Mouse (Mus musculus) effector memory CD4-positive, alpha-beta T cell, adult 7 months (primary cell): ENCODE measurements around the gene Fam163b. TPM values are rescaled to one million over a fixed set of nuclear protein-coding genes. Genes with fewer than 3 reads are reported as not detected.

ENCODE experiments used
- polyA plus RNA-seq: library from polyadenylated mRNA; unstranded; fragments of 100-300 nt; shearing (Covaris generic); gene quantifications from one replicate; pipeline ENCODE4 v1.2.1, GENCODE M21; 2017

Gene Fam163b
- not detected for polyA plus RNA-seq

GRCm38 (mm10) chr2:27141950-27142693, at the start of gene Fam163b:
Gene Fam163b, minus strand, starts transcription at chr2:27142491.

GRCm38 (mm10) chr2:27164796-27165590, 22.7 kb upstream of the Fam163b start, which contains the start of gene Dbh:
Gene Dbh, plus strand, starts transcription at chr2:27165233.

GRCm38 (mm10) chr2:27079152-27079584, 63.1 kb downstream of the Fam163b start, which contains the start of gene Adamtsl2:
Gene Adamtsl2, plus strand, starts transcription at chr2:27079379.

GRCm38 (mm10) chr2:27071978-27072377, 70.3 kb downstream of the Fam163b start, which contains the start of gene Mymk:
Gene Mymk, minus strand, starts transcription at chr2:27072179.

Other genes with a start within 250 kb of the Fam163b start
- 29.1 TPM for gene Surf6, start 239.6 kb downstream of the Fam163b start, polyA plus RNA-seq
- gene Med22, start 231.8 kb downstream of the Fam163b start, polyA plus RNA-seq = 22.3 TPM
- gene Rpl7a, start 231.7 kb downstream of the Fam163b start, polyA plus RNA-seq = 311 TPM
- gene Surf2, start 226.1 kb downstream of the Fam163b start, polyA plus RNA-seq = 69.1 TPM
- 89.0 TPM for gene Surf1, start 226.0 kb downstream of the Fam163b start, polyA plus RNA-seq
- 145 TPM for gene Surf4, start 208.6 kb downstream of the Fam163b start, polyA plus RNA-seq
- not detected for gene Stkld1, start 208.4 kb downstream of the Fam163b start, polyA plus RNA-seq
- gene Rexo4, start 178.1 kb downstream of the Fam163b start, polyA plus RNA-seq = 42.0 TPM
- 0.29 TPM for gene Adamts13, start 169.1 kb downstream of the Fam163b start, polyA plus RNA-seq
- gene Cacfd1, start 132.6 kb downstream of the Fam163b start, polyA plus RNA-seq = 22.3 TPM
- gene Slc2a6, start 114.5 kb downstream of the Fam163b start, polyA plus RNA-seq = 1.2 TPM
- not detected for gene Mymk, start 70.3 kb downstream of the Fam163b start, polyA plus RNA-seq
- gene Adamtsl2, start 63.1 kb downstream of the Fam163b start, polyA plus RNA-seq = not detected
- gene Dbh, start 22.7 kb upstream of the Fam163b start, polyA plus RNA-seq = not detected
- gene Sardh, start 105.8 kb upstream of the Fam163b start, polyA plus RNA-seq = 1.00 TPM